Mouse (Mus musculus): ENCODE measurements around the gene Sorbs2. TPM values are rescaled to one million over a fixed set of nuclear protein-coding genes. Genes with fewer than 3 reads are reported as not detected.

Sorbs2 gene
- total RNA-seq, 1 experiment = 2.1 TPM

GRCm38 (mm10) chr8:45528890-45529289 is 21.3 kb downstream of the Sorbs2 start:
- no peak for DNase-seq (ENCODE audit: low read depth, low spot score)
- no peaks in the 10 kb centered on the region for H3K36me3 ChIP-seq (ENCODE audit: control insufficient read depth, insufficient read depth, low read length, poor library complexity, severe bottlenecking)
- in situ Hi-C loops (cut with MboI; ENCODE audit: low sequenced_read_pairs in 2 of 2, unreplicated experiment in 2 of 2) = no loop called here
- H3K27ac ChIP-seq (ENCODE audit: insufficient read depth, low read depth, low read length, poor library complexity, severe bottlenecking) = no peak overlapping the region
- no peak overlapping the region for H3K9ac ChIP-seq (ENCODE audit: insufficient read depth, low read depth, low read length, poor library complexity, severe bottlenecking)
- no peak for TF ChIP-seq ZC3H11A (IDR thresholded peaks at IDR 0.05; ENCODE audit: borderline replicate concordance, low read depth, low read length)
- TF ChIP-seq CHD2 (IDR thresholded peaks at IDR 0.05; ENCODE audit: low read depth, low read length) = no peak
- no peak for TF ChIP-seq HCFC1 (IDR thresholded peaks at IDR 0.05; ENCODE audit: borderline replicate concordance, insufficient read depth, low read length)
- TF ChIP-seq MAFK (IDR thresholded peaks at IDR 0.05; ENCODE audit: insufficient read depth, low read depth, low read length) = no peak
- TF ChIP-seq ZNF384 (IDR thresholded peaks at IDR 0.05; ENCODE audit: low read depth, low read length) = no peak
- H3K9me3 ChIP-seq (ENCODE audit: control insufficient read depth, insufficient read depth, low read depth, low read length) = no peaks in the 10 kb centered on the region
- no peaks in the 10 kb centered on the region for H3K4me1 ChIP-seq (ENCODE audit: control insufficient read depth in 2 of 2, insufficient read depth in 2 of 2, low read length in 2 of 2, poor library complexity in 1 of 2)
- H3K4me3 ChIP-seq (ENCODE audit: insufficient read depth in 1 of 2, low read depth in 1 of 2, low read length in 2 of 2, poor library complexity in 1 of 2, severe bottlenecking in 1 of 2) = no peak overlapping the region

DNA sequence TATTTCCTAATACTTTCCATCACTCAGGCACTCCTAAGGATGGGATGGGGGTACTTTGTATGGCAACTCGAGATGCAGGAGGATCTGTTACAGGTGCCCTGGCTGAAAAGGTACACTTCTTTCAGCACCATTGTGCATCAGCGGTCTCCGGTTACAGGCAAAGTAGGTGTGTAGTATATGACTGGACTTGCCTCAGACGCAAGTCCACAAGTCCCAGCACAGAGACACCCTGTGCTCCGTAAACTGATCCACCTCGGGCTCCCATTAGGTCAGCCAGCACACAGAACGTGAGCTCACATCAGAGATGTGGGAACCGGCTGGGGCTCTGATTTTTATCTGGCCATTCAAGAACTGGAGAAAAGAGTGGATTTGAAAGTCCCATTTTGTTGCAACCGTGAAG is 29.0 kb downstream of the Sorbs2 start:
- H3K9me3 ChIP-seq (ENCODE audit: control insufficient read depth, insufficient read depth, low read depth, low read length) = no peaks in the 10 kb centered on the region
- no peak for DNase-seq (ENCODE audit: low read depth, low spot score)
- H3K27ac ChIP-seq (ENCODE audit: insufficient read depth, low read depth, low read length, poor library complexity, severe bottlenecking) = no peak overlapping the region
- H3K4me1 ChIP-seq (ENCODE audit: control insufficient read depth in 2 of 2, insufficient read depth in 2 of 2, low read length in 2 of 2, poor library complexity in 1 of 2) = no peaks in the 10 kb centered on the region
- in situ Hi-C loops (cut with MboI; ENCODE audit: low sequenced_read_pairs in 2 of 2, unreplicated experiment in 2 of 2) = no loop called here
- TF ChIP-seq MAFK (IDR thresholded peaks at IDR 0.05; ENCODE audit: insufficient read depth, low read depth, low read length) = no peak
- TF ChIP-seq CHD2 (IDR thresholded peaks at IDR 0.05; ENCODE audit: low read depth, low read length) = no peak
- no peak for TF ChIP-seq HCFC1 (IDR thresholded peaks at IDR 0.05; ENCODE audit: borderline replicate concordance, insufficient read depth, low read length)
- TF ChIP-seq ZNF384 (IDR thresholded peaks at IDR 0.05; ENCODE audit: low read depth, low read length) = no peak
- H3K4me3 ChIP-seq (ENCODE audit: insufficient read depth in 1 of 2, low read depth in 1 of 2, low read length in 2 of 2, poor library complexity in 1 of 2, severe bottlenecking in 1 of 2) = no peak overlapping the region
- no peaks in the 10 kb centered on the region for H3K36me3 ChIP-seq (ENCODE audit: control insufficient read depth, insufficient read depth, low read length, poor library complexity, severe bottlenecking)
- no peak overlapping the region for H3K9ac ChIP-seq (ENCODE audit: insufficient read depth, low read depth, low read length, poor library complexity, severe bottlenecking)

GRCm38 (mm10) chr8:45540513-45540912 is 32.9 kb downstream of the Sorbs2 start:
- peak; percentile 2 for DNase-seq (ENCODE audit: low read depth, low spot score)

GRCm38 (mm10) chr8:45552175-45552574 is 44.6 kb downstream of the Sorbs2 start:
- Histone ChIP-seq H3K9ac (ENCODE audit: insufficient read depth, low read depth, low read length, poor library complexity, severe bottlenecking) (no peak overlapping the region), H3K27ac (ENCODE audit: insufficient read depth, low read depth, low read length, poor library complexity, severe bottlenecking) (no peak overlapping the region), H3K9me3 (ENCODE audit: control insufficient read depth, insufficient read depth, low read depth, low read length) (no peaks in the 10 kb centered on the region), H3K36me3 (ENCODE audit: control insufficient read depth, insufficient read depth, low read length, poor library complexity, severe bottlenecking) (no peaks in the 10 kb centered on the region), H3K4me3 (ENCODE audit: insufficient read depth in 1 of 2, low read depth in 1 of 2, low read length in 2 of 2, poor library complexity in 1 of 2, severe bottlenecking in 1 of 2) (no peak overlapping the region), H3K4me1 (ENCODE audit: control insufficient read depth in 2 of 2, insufficient read depth in 2 of 2, low read length in 2 of 2, poor library complexity in 1 of 2) (no peaks in the 10 kb centered on the region)
- TF ChIP-seq ZC3H11A (IDR thresholded peaks at IDR 0.05; ENCODE audit: borderline replicate concordance, low read depth, low read length) (no peak), ZNF384 (IDR thresholded peaks at IDR 0.05; ENCODE audit: low read depth, low read length) (no peak), CHD2 (IDR thresholded peaks at IDR 0.05; ENCODE audit: low read depth, low read length) (no peak), HCFC1 (IDR thresholded peaks at IDR 0.05; ENCODE audit: borderline replicate concordance, insufficient read depth, low read length) (no peak), MAFK (IDR thresholded peaks at IDR 0.05; ENCODE audit: insufficient read depth, low read depth, low read length) (no peak)
- no peak for DNase-seq (ENCODE audit: low read depth, low spot score)
- in situ Hi-C loops (cut with MboI; ENCODE audit: low sequenced_read_pairs in 2 of 2, unreplicated experiment in 2 of 2) = no loop called here

More at GRCm38 (mm10) chr8:45540513-45540912, 32.9 kb downstream of the Sorbs2 start:
- H3K27ac ChIP-seq (ENCODE audit: insufficient read depth, low read depth, low read length, poor library complexity, severe bottlenecking) = no peak overlapping the region
- no peak for TF ChIP-seq HCFC1 (IDR thresholded peaks at IDR 0.05; ENCODE audit: borderline replicate concordance, insufficient read depth, low read length)
- TF ChIP-seq MAFK (IDR thresholded peaks at IDR 0.05; ENCODE audit: insufficient read depth, low read depth, low read length) = no peak
- TF ChIP-seq CHD2 (IDR thresholded peaks at IDR 0.05; ENCODE audit: low read depth, low read length) = no peak
- no peak for TF ChIP-seq ZC3H11A (IDR thresholded peaks at IDR 0.05; ENCODE audit: borderline replicate concordance, low read depth, low read length)
- no peak for TF ChIP-seq ZNF384 (IDR thresholded peaks at IDR 0.05; ENCODE audit: low read depth, low read length)
- H3K9me3 ChIP-seq (ENCODE audit: control insufficient read depth, insufficient read depth, low read depth, low read length) = no peaks in the 10 kb centered on the region
- in situ Hi-C loops (cut with MboI; ENCODE audit: low sequenced_read_pairs in 2 of 2, unreplicated experiment in 2 of 2) = no loop called here
- no peaks in the 10 kb centered on the region for H3K36me3 ChIP-seq (ENCODE audit: control insufficient read depth, insufficient read depth, low read length, poor library complexity, severe bottlenecking)
- no peak overlapping the region for H3K4me3 ChIP-seq (ENCODE audit: insufficient read depth in 1 of 2, low read depth in 1 of 2, low read length in 2 of 2, poor library complexity in 1 of 2, severe bottlenecking in 1 of 2)
- H3K4me1 ChIP-seq (ENCODE audit: control insufficient read depth in 2 of 2, insufficient read depth in 2 of 2, low read length in 2 of 2, poor library complexity in 1 of 2) = no peaks in the 10 kb centered on the region
- no peak overlapping the region for H3K9ac ChIP-seq (ENCODE audit: insufficient read depth, low read depth, low read length, poor library complexity, severe bottlenecking)

DNA sequence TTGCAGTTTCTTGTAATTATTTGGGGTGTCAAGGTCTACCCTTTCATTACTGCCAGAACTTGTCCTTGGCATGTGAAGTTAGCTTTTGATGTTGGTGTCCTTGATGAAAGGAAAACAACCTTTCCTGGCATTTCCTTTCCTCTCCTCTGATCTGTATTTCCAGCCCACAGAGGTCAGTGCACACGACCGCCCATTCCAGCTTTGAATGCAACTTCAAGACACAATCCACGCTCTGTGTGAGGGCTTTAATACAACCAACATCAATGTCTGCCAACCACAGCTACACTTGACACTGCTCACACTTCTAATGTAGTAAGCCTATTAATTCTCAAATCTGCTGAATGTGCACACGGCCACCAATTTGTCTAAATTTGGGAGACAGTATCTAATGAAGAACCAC is 47.0 kb downstream of the Sorbs2 start:
- no peaks in the 10 kb centered on the region for H3K9me3 ChIP-seq (ENCODE audit: control insufficient read depth, insufficient read depth, low read depth, low read length)
- H3K4me3 ChIP-seq (ENCODE audit: insufficient read depth in 1 of 2, low read depth in 1 of 2, low read length in 2 of 2, poor library complexity in 1 of 2, severe bottlenecking in 1 of 2) = no peak overlapping the region
- H3K36me3 ChIP-seq (ENCODE audit: control insufficient read depth, insufficient read depth, low read length, poor library complexity, severe bottlenecking) = no peaks in the 10 kb centered on the region
- no peak for DNase-seq (ENCODE audit: low read depth, low spot score)
- in situ Hi-C loops (cut with MboI; ENCODE audit: low sequenced_read_pairs in 2 of 2, unreplicated experiment in 2 of 2) = no loop called here
- H3K9ac ChIP-seq (ENCODE audit: insufficient read depth, low read depth, low read length, poor library complexity, severe bottlenecking) = no peak overlapping the region
- H3K4me1 ChIP-seq (ENCODE audit: control insufficient read depth in 2 of 2, insufficient read depth in 2 of 2, low read length in 2 of 2, poor library complexity in 1 of 2) = no peaks in the 10 kb centered on the region
- TF ChIP-seq ZC3H11A (IDR thresholded peaks at IDR 0.05; ENCODE audit: borderline replicate concordance, low read depth, low read length) (no peak), HCFC1 (IDR thresholded peaks at IDR 0.05; ENCODE audit: borderline replicate concordance, insufficient read depth, low read length) (no peak), CHD2 (IDR thresholded peaks at IDR 0.05; ENCODE audit: low read depth, low read length) (no peak), MAFK (IDR thresholded peaks at IDR 0.05; ENCODE audit: insufficient read depth, low read depth, low read length) (no peak), ZNF384 (IDR thresholded peaks at IDR 0.05; ENCODE audit: low read depth, low read length) (no peak)
- no peak overlapping the region for H3K27ac ChIP-seq (ENCODE audit: insufficient read depth, low read depth, low read length, poor library complexity, severe bottlenecking)

Data from ES-E14 (cell line).